Mouse (Mus musculus) heart, embryonic 13.5 days (tissue): ENCODE measurements around the gene Wdr38. TPM values are rescaled to one million over a fixed set of nuclear protein-coding genes. Genes with fewer than 3 reads are reported as not detected.

Source experiments
- ATAC-seq: fragments of 200-750 bp; cut with Nextera tagmentation; 2 replicates; pipeline ENCODE4 v1.8.0; 2017; ENCODE audit warnings: moderate TSS enrichment; ENCODE audit not compliant: insufficient number of reproducible peaks, low FRiP score, low TSS enrichment; ENCODE audit errors: extremely low read depth
- H3K27ac ChIP-seq: fragments of 300-500 bp; sonication (generic); replicated peaks from 2 replicates; pipeline ENCODE4 v1.5.1; 2015; ENCODE audit warnings: moderate library complexity, mild to moderate bottlenecking, inconsistent platforms
- H3K27me3 ChIP-seq: fragments of 300-500 bp; sonication (generic); replicated peaks from 2 replicates; pipeline ENCODE4 v1.6.1; 2015; ENCODE audit warnings: mild to moderate bottlenecking, inconsistent platforms
- H3K36me3 ChIP-seq: fragments of 300-500 bp; sonication (generic); 2 replicates; pipeline ENCODE4 v1.6.1; 2015; ENCODE audit warnings: mild to moderate bottlenecking, inconsistent platforms
- H3K4me1 ChIP-seq: fragments of 300-500 bp; sonication (generic); 2 replicates; pipeline ENCODE4 v1.6.1; 2015; ENCODE audit warnings: inconsistent platforms
- H3K4me2 ChIP-seq: fragments of 300-500 bp; sonication (generic); 2 replicates; pipeline ENCODE4 v1.6.1; 2015; ENCODE audit warnings: inconsistent platforms, mild to moderate bottlenecking, moderate library complexity
- H3K4me3 ChIP-seq: fragments of 300-500 bp; sonication (generic); 2 replicates; pipeline ENCODE4 v1.5.1; 2015; ENCODE audit warnings: moderate library complexity, mild to moderate bottlenecking, inconsistent platforms
- H3K9ac ChIP-seq: fragments of 300-500 bp; sonication (generic); 2 replicates; pipeline ENCODE4 v1.6.1; 2015; ENCODE audit warnings: inconsistent platforms, mild to moderate bottlenecking, moderate library complexity
- H3K9me3 ChIP-seq: fragments of 300-500 bp; sonication (generic); 2 replicates; pipeline ENCODE4 v1.6.1; 2016; ENCODE audit warnings: inconsistent platforms
- WGBS: fragments of 180-500 bp; shearing (Covaris S2); methylation state at CpG from one replicate; pipeline ENCODE4 v1.1.7; 2015; ENCODE audit warnings: mixed read lengths; 5-methylcytosine and 5-hydroxymethylcytosine counted together
- polyA plus RNA-seq: library from polyadenylated mRNA; unstranded; fragments of >200 nt; fragmentation: Nextera tagmentation; extraction: Ambion mirVana; gene quantifications from 2 replicates; pipeline ENCODE4 v1.2.1, GENCODE M21; 2015

The Wdr38 gene
- 1.1 and 1.3 TPM in 2 replicates for polyA plus RNA-seq

GRCm38 (mm10) chr2:38997386-38998374 lies at the start of gene Wdr38:
Wdr38 (plus strand) TSS chr2:38997476.
- Histone ChIP-seq H3K4me3 (peak within 1 kb of the TSS; percentile 57), H3K9me3 (no peaks in the 10 kb centered on the region), H3K27ac (no peak within 1 kb of the TSS; the same call in 1 of the 2 replicates), H3K4me1 (peaks cover 14% of the 10 kb centered on the region), H3K4me2 (peak within 1 kb of the TSS; percentile 74), H3K36me3 (peaks cover 32% of the 10 kb centered on the region), H3K9ac (peak within 1 kb of the TSS; percentile 80), H3K27me3 (no peaks in the 10 kb centered on the region)
- 9% methylated on average over 33 of the region's 33 CpGs for WGBS
- peak; percentile 69 for ATAC-seq

DNA sequence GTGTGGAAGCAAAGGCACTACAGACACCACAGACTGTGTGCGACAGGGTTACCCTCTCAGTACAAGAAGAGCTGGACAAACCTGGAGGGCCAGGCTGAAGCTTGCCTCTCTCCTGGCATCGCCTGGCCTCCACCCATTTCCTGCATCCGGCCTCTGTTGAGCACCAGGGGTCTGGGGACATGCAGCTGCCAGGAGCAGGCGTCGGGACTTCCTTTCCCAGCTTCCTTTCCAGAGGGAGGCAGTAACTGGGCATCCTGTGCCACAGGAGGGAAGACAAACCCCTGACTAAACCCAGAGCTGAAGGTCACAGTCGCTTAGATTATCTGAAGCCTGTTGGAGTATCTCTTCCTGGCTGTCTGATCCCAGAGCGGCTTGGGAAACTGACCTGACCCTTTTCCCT lies 49.7 kb upstream of the Wdr38 start:
- H3K9ac ChIP-seq: no peak overlapping the region; the same call in 1 of the 2 replicates
- no peaks in the 10 kb centered on the region for H3K27me3 ChIP-seq
- ATAC-seq: no peak
- no peak overlapping the region for H3K4me2 ChIP-seq
- WGBS: 54% methylated on average over 7 of the region's 7 CpGs
- no peaks in the 10 kb centered on the region for H3K36me3 ChIP-seq
- H3K9me3 ChIP-seq: no peaks in the 10 kb centered on the region
- peak overlapping the region; percentile 56 for H3K27ac ChIP-seq
- H3K4me3 ChIP-seq: no peak overlapping the region
- peaks cover 26% of the 10 kb centered on the region for H3K4me1 ChIP-seq

- no peaks in the 10 kb centered on the region for H3K27me3 ChIP-seq
- H3K4me1 ChIP-seq: peaks cover 26% of the 10 kb centered on the region
- H3K4me2 ChIP-seq: peak overlapping the region; percentile 28
- ATAC-seq: peak; percentile 79
- no peaks in the 10 kb centered on the region for H3K36me3 ChIP-seq
- no peaks in the 10 kb centered on the region for H3K9me3 ChIP-seq
- no peak overlapping the region for H3K9ac ChIP-seq
- no peak overlapping the region for H3K4me3 ChIP-seq
- 17% methylated on average over 7 of the region's 7 CpGs for WGBS
- H3K27ac ChIP-seq: peak overlapping the region; percentile 77
Measured at GRCm38 (mm10) chr2:38950281-38950719, 47.0 kb upstream of the Wdr38 start.

DNA sequence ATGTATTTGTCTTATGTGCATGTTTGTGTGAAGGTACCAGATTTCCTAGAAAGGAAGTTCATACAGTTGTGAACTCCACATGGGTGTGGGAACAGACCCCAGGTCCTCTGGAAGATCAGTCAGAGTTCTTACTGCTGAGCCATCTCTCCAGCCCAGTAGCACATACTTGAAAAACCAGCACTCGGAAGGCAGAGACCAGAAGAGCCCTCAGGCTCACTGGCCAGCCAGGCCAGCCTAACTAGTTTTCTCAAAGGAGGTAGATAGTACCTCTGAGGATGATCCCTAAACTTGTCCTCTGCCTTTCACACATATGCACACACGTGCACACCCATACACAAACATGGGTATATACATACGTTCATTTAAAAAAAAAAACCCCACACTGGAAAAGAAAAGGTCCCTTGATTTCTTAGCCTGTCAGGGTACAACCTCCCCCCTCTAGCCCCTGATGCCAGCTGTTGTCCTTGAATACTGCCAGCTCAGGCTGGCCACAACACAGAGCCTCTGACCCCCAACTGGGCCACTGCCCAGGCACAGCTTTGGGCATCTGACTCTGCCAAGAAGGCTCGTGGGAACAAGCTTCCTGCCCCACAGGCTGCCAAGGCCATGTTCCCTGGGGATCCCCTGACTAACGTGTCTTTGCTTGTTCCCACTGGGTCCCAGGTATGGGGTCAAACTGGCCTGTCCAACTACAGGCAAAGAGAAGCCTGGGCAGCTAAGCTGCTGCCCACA lies 44.0 kb upstream of the Wdr38 start:
- no peak for ATAC-seq
- no peak overlapping the region for H3K4me3 ChIP-seq
- 63% methylated on average over 5 of the region's 5 CpGs for WGBS

DNA sequence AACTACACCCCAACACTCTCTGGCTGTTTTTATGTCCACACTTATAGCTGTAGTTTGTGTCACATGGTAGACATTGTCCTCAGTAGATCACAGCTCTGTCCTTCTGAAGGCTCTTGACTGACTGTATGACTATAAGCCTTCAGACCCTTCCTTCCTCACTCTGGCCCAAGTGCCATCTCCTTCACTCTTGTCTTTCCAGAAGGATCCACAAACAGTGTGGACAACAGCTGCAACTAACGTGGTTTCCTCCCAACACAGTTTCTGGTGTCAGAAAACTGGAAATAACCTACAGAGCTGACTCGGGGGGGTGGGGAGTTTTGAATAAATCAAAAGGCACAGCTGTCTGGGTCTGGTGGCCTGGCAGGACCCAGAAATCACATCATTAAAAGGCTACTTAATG lies 41.2 kb upstream of the Wdr38 start:
- no peak overlapping the region for H3K27ac ChIP-seq
- no peak for ATAC-seq
- H3K4me2 ChIP-seq: no peak overlapping the region
- H3K9me3 ChIP-seq: no peaks in the 10 kb centered on the region
- H3K4me1 ChIP-seq: peaks cover 10% of the 10 kb centered on the region
- no peak overlapping the region for H3K9ac ChIP-seq
- WGBS: 71% methylated on average over 2 of the region's 2 CpGs
- H3K4me3 ChIP-seq: no peak overlapping the region
- H3K27me3 ChIP-seq: no peaks in the 10 kb centered on the region
- H3K36me3 ChIP-seq: no peaks in the 10 kb centered on the region

More for the DNA sequence above, 44.0 kb upstream of the Wdr38 start:
- H3K4me2 ChIP-seq: no peak overlapping the region
- no peak overlapping the region for H3K9ac ChIP-seq
- no peaks in the 10 kb centered on the region for H3K27me3 ChIP-seq
- peaks cover 25% of the 10 kb centered on the region for H3K4me1 ChIP-seq
- H3K27ac ChIP-seq: no peak overlapping the region
- no peaks in the 10 kb centered on the region for H3K36me3 ChIP-seq
- H3K9me3 ChIP-seq: no peaks in the 10 kb centered on the region

GRCm38 (mm10) chr2:38957671-38958223 lies 39.5 kb upstream of the Wdr38 start:
- Histone ChIP-seq H3K4me3 (no peak overlapping the region), H3K36me3 (no peaks in the 10 kb centered on the region), H3K27me3 (no peaks in the 10 kb centered on the region), H3K27ac (no peak overlapping the region), H3K9ac (no peak overlapping the region), H3K4me2 (no peak overlapping the region), H3K4me1 (peaks cover 4% of the 10 kb centered on the region; the same call in 1 of the 2 replicates), H3K9me3 (no peaks in the 10 kb centered on the region)
- 61% methylated on average over 5 of the region's 5 CpGs for WGBS
- ATAC-seq: no peak

- Histone ChIP-seq H3K4me3 (no peak overlapping the region), H3K4me1 (no peaks in the 10 kb centered on the region), H3K9ac (no peak overlapping the region), H3K27ac (no peak overlapping the region), H3K9me3 (no peaks in the 10 kb centered on the region), H3K4me2 (no peak overlapping the region), H3K36me3 (no peaks in the 10 kb centered on the region), H3K27me3 (no peaks in the 10 kb centered on the region)
- 38% methylated on average over 4 of the region's 4 CpGs for WGBS
- no peak for ATAC-seq
Measured at GRCm38 (mm10) chr2:38964198-38964597, 33.1 kb upstream of the Wdr38 start.

GRCm38 (mm10) chr2:38969650-38970049 lies 27.6 kb upstream of the Wdr38 start:
- H3K9me3 ChIP-seq: no peaks in the 10 kb centered on the region
- no peaks in the 10 kb centered on the region for H3K4me1 ChIP-seq
- WGBS: 74% methylated on average over 2 of the region's 2 CpGs
- H3K4me3 ChIP-seq: no peak overlapping the region
- no peak overlapping the region for H3K9ac ChIP-seq
- ATAC-seq: no peak
- H3K27ac ChIP-seq: no peak overlapping the region
- no peak overlapping the region for H3K4me2 ChIP-seq
- H3K36me3 ChIP-seq: no peaks in the 10 kb centered on the region
- no peaks in the 10 kb centered on the region for H3K27me3 ChIP-seq

DNA sequence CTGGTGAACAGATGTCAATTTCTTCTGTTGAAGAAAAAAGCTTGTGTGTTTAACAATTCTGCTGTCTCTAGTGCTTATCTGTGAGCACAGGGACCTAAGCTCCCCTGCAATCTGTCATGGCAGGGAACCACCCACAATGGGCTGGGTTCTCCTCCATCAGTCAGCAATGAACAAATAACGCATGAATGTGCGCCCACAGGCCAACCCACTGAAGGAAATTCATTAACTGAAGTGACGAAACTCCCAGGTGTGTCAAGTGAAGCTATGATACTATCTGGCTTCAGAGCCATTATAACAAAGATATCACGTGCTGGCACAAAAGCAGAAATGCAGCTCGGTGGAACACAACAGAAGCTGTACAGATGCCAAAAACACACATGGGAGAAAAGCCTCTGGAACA lies 27.2 kb upstream of the Wdr38 start:
- 64% methylated on average over 5 of the region's 5 CpGs for WGBS
- Histone ChIP-seq H3K9me3 (no peaks in the 10 kb centered on the region), H3K36me3 (no peaks in the 10 kb centered on the region), H3K4me3 (no peak overlapping the region), H3K4me2 (no peak overlapping the region), H3K27me3 (no peaks in the 10 kb centered on the region), H3K27ac (no peak overlapping the region), H3K9ac (no peak overlapping the region), H3K4me1 (no peaks in the 10 kb centered on the region)
- ATAC-seq: no peak

- Histone ChIP-seq H3K4me3 (no peak overlapping the region), H3K27me3 (peaks cover 6% of the 10 kb centered on the region; the same call in 1 of the 2 replicates), H3K4me2 (no peak overlapping the region), H3K4me1 (no peaks in the 10 kb centered on the region), H3K9ac (no peak overlapping the region), H3K9me3 (no peaks in the 10 kb centered on the region), H3K27ac (no peak overlapping the region), H3K36me3 (no peaks in the 10 kb centered on the region)
- WGBS: 27% methylated on average over 2 of the region's 2 CpGs
- no peak for ATAC-seq
Measured at GRCm38 (mm10) chr2:38973223-38973622, 24.1 kb upstream of the Wdr38 start.

DNA sequence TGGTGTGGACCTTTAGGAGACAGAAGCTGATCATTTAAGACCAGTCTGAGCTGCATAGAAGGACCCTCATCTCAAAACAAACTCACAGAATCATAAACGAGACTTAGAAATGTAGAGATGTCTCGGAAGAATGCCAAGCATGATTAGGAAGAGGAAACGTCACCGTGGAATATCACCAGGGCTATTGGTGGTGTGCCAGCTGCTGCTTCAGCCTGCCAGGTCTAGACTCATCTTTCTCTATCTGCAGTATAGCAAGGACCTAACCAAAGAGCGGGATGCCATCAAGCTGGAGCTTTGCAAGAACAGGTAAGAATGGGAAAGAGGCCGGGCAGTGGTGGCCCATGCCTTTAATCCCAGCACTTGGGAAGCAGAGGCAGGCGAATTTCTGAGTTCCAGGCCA lies 23.6 kb upstream of the Wdr38 start:
- no peaks in the 10 kb centered on the region for H3K9me3 ChIP-seq
- 61% methylated on average over 7 of the region's 7 CpGs for WGBS
- no peak overlapping the region for H3K27ac ChIP-seq
- no peak for ATAC-seq
- no peaks in the 10 kb centered on the region for H3K36me3 ChIP-seq
- H3K27me3 ChIP-seq: peaks cover 6% of the 10 kb centered on the region; the same call in 1 of the 2 replicates
- H3K4me2 ChIP-seq: no peak overlapping the region
- H3K4me3 ChIP-seq: no peak overlapping the region
- H3K4me1 ChIP-seq: no peaks in the 10 kb centered on the region
- H3K9ac ChIP-seq: no peak overlapping the region
